Mouse (Mus musculus): ENCODE data around the gene Jakmip3. TPM values are rescaled to one million over a fixed set of nuclear protein-coding genes. Genes with fewer than 3 reads are reported as not detected.

Jakmip3 gene
- polyA plus RNA-seq, 1 experiment from 2014 or later, result 0.12 TPM

GRCm38 (mm10) chr7:138959747-138960146 lies 19.2 kb downstream of the Jakmip3 start:
- H3K9me3 ChIP-seq (ENCODE audit: control insufficient read depth, low read depth, low read length), result no peaks in the 10 kb centered on the region
- no peaks in the 10 kb centered on the region for H3K36me3 ChIP-seq (ENCODE audit: control insufficient read depth, insufficient read depth, low read length)
- no peaks in the 10 kb centered on the region for H3K27me3 ChIP-seq (ENCODE audit: control insufficient read depth, insufficient read depth, low read length)
- no peak overlapping the region for H3K9ac ChIP-seq (replicated peaks; ENCODE audit: low read depth, low read length)
- no peaks in the 10 kb centered on the region for H3K4me1 ChIP-seq (ENCODE audit: control insufficient read depth, insufficient read depth, low read length)
- ATAC-seq (ENCODE audit: insufficient number of reproducible peaks, insufficient read depth, low FRiP score, low read depth), result no peak
- WGBS, result 85% methylated on average over 5 of the region's 5 CpGs
- no peak overlapping the region for H3K4me3 ChIP-seq (ENCODE audit: low read depth, low read length)
- no peak overlapping the region for H3K4me2 ChIP-seq (replicated peaks; ENCODE audit: low read depth, low read length)
- H3K27ac ChIP-seq (ENCODE audit: low read length), result no peak overlapping the region

- 86% methylated on average over 5 of the region's 5 CpGs for WGBS
- ATAC-seq (ENCODE audit: insufficient number of reproducible peaks, insufficient read depth, low FRiP score, low read depth), result no peak
- Histone ChIP-seq H3K27me3 (ENCODE audit: control insufficient read depth, insufficient read depth, low read length) (no peaks in the 10 kb centered on the region), H3K4me2 (replicated peaks; ENCODE audit: low read depth, low read length) (no peak overlapping the region), H3K36me3 (ENCODE audit: control insufficient read depth, insufficient read depth, low read length) (no peaks in the 10 kb centered on the region), H3K4me1 (ENCODE audit: control insufficient read depth, insufficient read depth, low read length) (no peaks in the 10 kb centered on the region), H3K4me3 (ENCODE audit: low read depth, low read length) (no peak overlapping the region), H3K9ac (replicated peaks; ENCODE audit: low read depth, low read length) (no peak overlapping the region), H3K9me3 (ENCODE audit: control insufficient read depth, low read depth, low read length) (no peaks in the 10 kb centered on the region), H3K27ac (ENCODE audit: low read length) (no peak overlapping the region)
Measured at GRCm38 (mm10) chr7:138963756-138964155, 23.2 kb downstream of the Jakmip3 start.

- Histone ChIP-seq H3K4me3 (ENCODE audit: low read depth, low read length) (no peak overlapping the region), H3K4me2 (replicated peaks; ENCODE audit: low read depth, low read length) (no peak overlapping the region), H3K36me3 (ENCODE audit: control insufficient read depth, insufficient read depth, low read length) (no peaks in the 10 kb centered on the region), H3K9ac (replicated peaks; ENCODE audit: low read depth, low read length) (no peak overlapping the region), H3K27me3 (ENCODE audit: control insufficient read depth, insufficient read depth, low read length) (no peaks in the 10 kb centered on the region), H3K27ac (ENCODE audit: low read length) (no peak overlapping the region), H3K9me3 (ENCODE audit: control insufficient read depth, low read depth, low read length) (no peaks in the 10 kb centered on the region), H3K4me1 (ENCODE audit: control insufficient read depth, insufficient read depth, low read length) (no peaks in the 10 kb centered on the region)
- WGBS, result 57% methylated on average over 13 of the region's 13 CpGs
- ATAC-seq (ENCODE audit: insufficient number of reproducible peaks, insufficient read depth, low FRiP score, low read depth), result no peak
Measured at GRCm38 (mm10) chr7:138968010-138968620, 27.6 kb downstream of the Jakmip3 start.

GRCm38 (mm10) chr7:138977510-138977909 lies 37.0 kb downstream of the Jakmip3 start:
- Histone ChIP-seq H3K4me1 (ENCODE audit: control insufficient read depth, insufficient read depth, low read length) (no peaks in the 10 kb centered on the region), H3K4me3 (ENCODE audit: low read depth, low read length) (no peak overlapping the region), H3K9ac (replicated peaks; ENCODE audit: low read depth, low read length) (no peak overlapping the region), H3K4me2 (replicated peaks; ENCODE audit: low read depth, low read length) (no peak overlapping the region), H3K27ac (ENCODE audit: low read length) (no peak overlapping the region), H3K36me3 (ENCODE audit: control insufficient read depth, insufficient read depth, low read length) (no peaks in the 10 kb centered on the region), H3K27me3 (ENCODE audit: control insufficient read depth, insufficient read depth, low read length) (no peaks in the 10 kb centered on the region), H3K9me3 (ENCODE audit: control insufficient read depth, low read depth, low read length) (no peaks in the 10 kb centered on the region)
- ATAC-seq (ENCODE audit: insufficient number of reproducible peaks, insufficient read depth, low FRiP score, low read depth), result no peak
- WGBS, result 90% methylated on average over 7 of the region's 7 CpGs

- Histone ChIP-seq H3K4me3 (ENCODE audit: low read depth, low read length) (no peak overlapping the region), H3K9me3 (ENCODE audit: control insufficient read depth, low read depth, low read length) (no peaks in the 10 kb centered on the region), H3K27me3 (ENCODE audit: control insufficient read depth, insufficient read depth, low read length) (no peaks in the 10 kb centered on the region), H3K4me2 (replicated peaks; ENCODE audit: low read depth, low read length) (no peak overlapping the region), H3K36me3 (ENCODE audit: control insufficient read depth, insufficient read depth, low read length) (no peaks in the 10 kb centered on the region), H3K9ac (replicated peaks; ENCODE audit: low read depth, low read length) (no peak overlapping the region), H3K27ac (ENCODE audit: low read length) (no peak overlapping the region), H3K4me1 (ENCODE audit: control insufficient read depth, insufficient read depth, low read length) (no peaks in the 10 kb centered on the region)
- 89% methylated on average over 6 of the region's 6 CpGs for WGBS
- no peak for ATAC-seq (ENCODE audit: insufficient number of reproducible peaks, insufficient read depth, low FRiP score, low read depth)
Measured at GRCm38 (mm10) chr7:138984576-138984975, 44.0 kb downstream of the Jakmip3 start.

GRCm38 (mm10) chr7:138989156-138989555 lies 48.6 kb downstream of the Jakmip3 start:
- Histone ChIP-seq H3K9ac (replicated peaks; ENCODE audit: low read depth, low read length) (no peak overlapping the region), H3K27me3 (ENCODE audit: control insufficient read depth, insufficient read depth, low read length) (no peaks in the 10 kb centered on the region), H3K9me3 (ENCODE audit: control insufficient read depth, low read depth, low read length) (no peaks in the 10 kb centered on the region), H3K27ac (ENCODE audit: low read length) (no peak overlapping the region), H3K4me3 (ENCODE audit: low read depth, low read length) (no peak overlapping the region), H3K36me3 (ENCODE audit: control insufficient read depth, insufficient read depth, low read length) (no peaks in the 10 kb centered on the region), H3K4me1 (ENCODE audit: control insufficient read depth, insufficient read depth, low read length) (no peaks in the 10 kb centered on the region), H3K4me2 (replicated peaks; ENCODE audit: low read depth, low read length) (no peak overlapping the region)
- ATAC-seq (ENCODE audit: insufficient number of reproducible peaks, insufficient read depth, low FRiP score, low read depth), result no peak
- 78% methylated on average over 9 of the region's 9 CpGs for WGBS

GRCm38 (mm10) chr7:139002692-139003091 lies 62.2 kb downstream of the Jakmip3 start:
- H3K4me3 ChIP-seq (ENCODE audit: low read depth, low read length), result no peak overlapping the region
- no peaks in the 10 kb centered on the region for H3K36me3 ChIP-seq (ENCODE audit: control insufficient read depth, insufficient read depth, low read length)
- 87% methylated on average over 9 of the region's 9 CpGs for WGBS
- H3K4me1 ChIP-seq (ENCODE audit: control insufficient read depth, insufficient read depth, low read length), result no peaks in the 10 kb centered on the region
- no peak overlapping the region for H3K9ac ChIP-seq (replicated peaks; ENCODE audit: low read depth, low read length)
- no peak for ATAC-seq (ENCODE audit: insufficient number of reproducible peaks, insufficient read depth, low FRiP score, low read depth)
- H3K27me3 ChIP-seq (ENCODE audit: control insufficient read depth, insufficient read depth, low read length), result no peaks in the 10 kb centered on the region
- no peaks in the 10 kb centered on the region for H3K9me3 ChIP-seq (ENCODE audit: control insufficient read depth, low read depth, low read length)
- no peak overlapping the region for H3K27ac ChIP-seq (ENCODE audit: low read length)
- H3K4me2 ChIP-seq (replicated peaks; ENCODE audit: low read depth, low read length), result no peak overlapping the region

GRCm38 (mm10) chr7:139003250-139003649 lies 62.7 kb downstream of the Jakmip3 start:
- Histone ChIP-seq H3K27ac (ENCODE audit: low read length) (no peak overlapping the region), H3K9ac (replicated peaks; ENCODE audit: low read depth, low read length) (no peak overlapping the region), H3K27me3 (ENCODE audit: control insufficient read depth, insufficient read depth, low read length) (no peaks in the 10 kb centered on the region), H3K4me2 (replicated peaks; ENCODE audit: low read depth, low read length) (no peak overlapping the region), H3K4me1 (ENCODE audit: control insufficient read depth, insufficient read depth, low read length) (no peaks in the 10 kb centered on the region), H3K9me3 (ENCODE audit: control insufficient read depth, low read depth, low read length) (no peaks in the 10 kb centered on the region), H3K36me3 (ENCODE audit: control insufficient read depth, insufficient read depth, low read length) (no peaks in the 10 kb centered on the region), H3K4me3 (ENCODE audit: low read depth, low read length) (no peak overlapping the region)
- ATAC-seq (ENCODE audit: insufficient number of reproducible peaks, insufficient read depth, low FRiP score, low read depth), result no peak
- WGBS, result 69% methylated on average over 9 of the region's 9 CpGs

Data from stomach, embryonic 14.5 days (tissue).